ENCODE assay signal across 11 mouse cellular contexts in genomic region chr12:98571896-98572680, GRCm38 (mm10). TPM values are rescaled to one million over a fixed set of nuclear protein-coding genes. Genes with fewer than 3 reads are reported as not detected.
DNase-seq lines count a peak whose midpoint lies in the region; ATAC-seq and TF ChIP-seq lines count a peak whose summit lies in the region.
"Had no signal": no experiment of that assay in that cellular context is flagged by ENCODE, and none has a peak within 500 bp of the region (broad histone marks: within the 10 kb centered on the region; RNA-seq: fewer than 3 reads in every experiment).

No protein-coding gene starts in this region.

- H3K9ac ChIP-seq in CH12.LX (ENCODE audit: insufficient read depth, low read depth): no peak overlapping the region
- peak overlapping the region; percentile 73 for H3K9ac ChIP-seq in midbrain, embryonic 15.5 days
- H3K9ac ChIP-seq in intestine, postnatal 0 days (ENCODE audit: low read depth, low read length): no peak overlapping the region
- no peak overlapping the region for H3K9ac ChIP-seq in kidney, embryonic 14.5 days (ENCODE audit: low read depth, low read length)

- TF ChIP-seq POLR2A in CH12.LX (IDR thresholded peaks at IDR 0.05; ENCODE audit: low read depth, low read length): no peak

- 50% methylated on average over 8 of the region's 8 CpGs for WGBS in hindbrain, embryonic 10.5 days
- WGBS in midbrain, embryonic 15.5 days: 32% methylated on average over 8 of the region's 8 CpGs
- 42% methylated on average over 8 of the region's 8 CpGs for WGBS in intestine, postnatal 0 days
- 38% methylated on average over 8 of the region's 8 CpGs for WGBS in kidney, embryonic 14.5 days

- no peak for TF ChIP-seq CTCF in CH12.LX (conservative IDR thresholded peaks at IDR 0.05 in 1 of 2, IDR thresholded peaks at IDR 0.05 in 1 of 2; ENCODE audit: low read depth in 2 of 2, low read length in 2 of 2)
- no peak for TF ChIP-seq CTCF in intestine, postnatal 0 days (IDR thresholded peaks at IDR 0.05; ENCODE audit: low read depth)

- H3K36me3 ChIP-seq in CH12.LX (replicated peaks in 1 of 2; ENCODE audit: control insufficient read depth in 1 of 2, insufficient read depth in 1 of 2, low read length in 1 of 2): no peaks in the 10 kb centered on the region
- H3K36me3 ChIP-seq in hindbrain, embryonic 10.5 days: peaks cover 17% of the 10 kb centered on the region
- no peaks in the 10 kb centered on the region for H3K36me3 ChIP-seq in midbrain, embryonic 15.5 days (replicated peaks)
- H3K36me3 ChIP-seq in intestine, postnatal 0 days (ENCODE audit: control insufficient read depth, insufficient read depth): no peaks in the 10 kb centered on the region
- H3K36me3 ChIP-seq in kidney, embryonic 14.5 days (ENCODE audit: control insufficient read depth, insufficient read depth, low read length): no peaks in the 10 kb centered on the region

- peaks cover 17 to 50% of the 10 kb centered on the region in 2 experiments for H3K4me1 ChIP-seq in CH12.LX (ENCODE audit: control insufficient read depth in 1 of 2, insufficient read depth in 2 of 2)
- peaks cover 70% of the 10 kb centered on the region for H3K4me1 ChIP-seq in hindbrain, embryonic 10.5 days (replicated peaks)
- H3K4me1 ChIP-seq in midbrain, embryonic 15.5 days: peaks cover 77% of the 10 kb centered on the region
- no peaks in the 10 kb centered on the region for H3K4me1 ChIP-seq in intestine, postnatal 0 days (replicated peaks; ENCODE audit: control insufficient read depth, insufficient read depth, low read length)
- no peaks in the 10 kb centered on the region for H3K4me1 ChIP-seq in kidney, embryonic 14.5 days (ENCODE audit: control insufficient read depth, insufficient read depth, low read length)

- no peak overlapping the region for H3K27ac ChIP-seq in CH12.LX (ENCODE audit: insufficient read depth, low read depth)
- H3K27ac ChIP-seq in hindbrain, embryonic 10.5 days: peak overlapping the region; percentile 93; the same call in 1 of the 2 replicates
- peak overlapping the region; percentile 94 for H3K27ac ChIP-seq in midbrain, embryonic 15.5 days
- H3K27ac ChIP-seq in intestine, postnatal 0 days (ENCODE audit: low read depth, low read length): no peak overlapping the region
- H3K27ac ChIP-seq in kidney, embryonic 14.5 days (ENCODE audit: low read depth, low read length): no peak overlapping the region

- no peak for ATAC-seq in midbrain, embryonic 15.5 days (replicated peaks)
- no peak for ATAC-seq in intestine, postnatal 0 days
- ATAC-seq in kidney, embryonic 14.5 days (ENCODE audit: low FRiP score, low TSS enrichment): no peak
- ATAC-seq: Patski had no signal

- TF ChIP-seq EP300 in CH12.LX (IDR thresholded peaks at IDR 0.05; ENCODE audit: low read length): no peak

- H3K4me2 ChIP-seq in CH12.LX (ENCODE audit: insufficient read depth, low read depth, poor library complexity, severe bottlenecking): no peak overlapping the region
- peak overlapping the region; percentile 78 for H3K4me2 ChIP-seq in midbrain, embryonic 15.5 days
- H3K4me2 ChIP-seq in intestine, postnatal 0 days (replicated peaks; ENCODE audit: low read depth): no peak overlapping the region
- no peak overlapping the region for H3K4me2 ChIP-seq in kidney, embryonic 14.5 days (replicated peaks; ENCODE audit: low read depth, low read length)

- H3K9me3 ChIP-seq in CH12.LX (replicated peaks; ENCODE audit: low read length): no peaks in the 10 kb centered on the region
- no peaks in the 10 kb centered on the region for H3K9me3 ChIP-seq in hindbrain, embryonic 10.5 days
- no peaks in the 10 kb centered on the region for H3K9me3 ChIP-seq in midbrain, embryonic 15.5 days
- H3K9me3 ChIP-seq in intestine, postnatal 0 days (ENCODE audit: control insufficient read depth): no peaks in the 10 kb centered on the region
- H3K9me3 ChIP-seq in kidney, embryonic 14.5 days (ENCODE audit: control insufficient read depth, low read length): no peaks in the 10 kb centered on the region

- H3K4me3 ChIP-seq in CH12.LX (replicated peaks in 1 of 3; ENCODE audit: low read depth in 2 of 3, low read length in 2 of 3, poor library complexity in 1 of 3): no peak overlapping the region
- peak overlapping the region; percentile 74 for H3K4me3 ChIP-seq in hindbrain, embryonic 10.5 days
- H3K4me3 ChIP-seq in midbrain, embryonic 15.5 days: peak overlapping the region; percentile 55
- no peak overlapping the region for H3K4me3 ChIP-seq in intestine, postnatal 0 days (ENCODE audit: low read depth, low read length)
- no peak overlapping the region for H3K4me3 ChIP-seq in kidney, embryonic 14.5 days (ENCODE audit: low read length)
- H3K4me3 ChIP-seq: erythroblast, embryonic 14.5 days had no signal

- dilution Hi-C loops in CH12.LX (cut with MboI; ENCODE audit: extremely low pct_ligation_motif_present, extremely low pct_unique_long_range_greater_than_20kb, low sequenced_read_pairs): no loop called here

- no peak for TF ChIP-seq RAD21 in CH12.LX (IDR thresholded peaks at IDR 0.05; ENCODE audit: low read depth, low read length)

- DNase-seq in CH12.LX (ENCODE audit: extremely low read depth): peak; percentile 35
- peak; percentile 38 to 51 for DNase-seq in cerebellum, postnatal 10 days
- no peak for DNase-seq in hindbrain, embryonic 10.5 days (ENCODE audit: low spot score)
- DNase-seq in ovary, postnatal 10 days (ENCODE audit: low spot score): no peak
- DNase-seq: kidney, adult 9 months had no signal

- in situ Hi-C loops in CH12.LX (cut with MboI; ENCODE audit: low pct_ligation_motif_present, low pct_unique_long_range_greater_than_20kb, low sequenced_read_pairs): no loop called here

- H3K79me2 ChIP-seq in CH12.LX (replicated peaks; ENCODE audit: control insufficient read depth, extremely low read depth, insufficient read depth, poor library complexity, severe bottlenecking): no peaks in the 10 kb centered on the region

- peaks cover 17% of the 10 kb centered on the region for H3K27me3 ChIP-seq in CH12.LX (replicated peaks)
- peaks cover 46% of the 10 kb centered on the region for H3K27me3 ChIP-seq in hindbrain, embryonic 10.5 days (ENCODE audit: insufficient read depth, poor library complexity, severe bottlenecking)
- no peaks in the 10 kb centered on the region for H3K27me3 ChIP-seq in midbrain, embryonic 15.5 days (replicated peaks)
- H3K27me3 ChIP-seq in intestine, postnatal 0 days (replicated peaks; ENCODE audit: control insufficient read depth, insufficient read depth, low read length): peaks cover 39% of the 10 kb centered on the region
- H3K27me3 ChIP-seq in kidney, embryonic 14.5 days (ENCODE audit: control insufficient read depth, insufficient read depth, low read length): peaks cover 44% of the 10 kb centered on the region
- H3K27me3 ChIP-seq: Patski had no signal

TF ChIP-seq in CH12.LX, 34 proteins besides CTCF, POLR2A, EP300 and RAD21:
- TF ChIP-seq ELF1 (IDR thresholded peaks at IDR 0.05; ENCODE audit: low read depth, low read length): no peak
- TF ChIP-seq MAX (IDR thresholded peaks at IDR 0.05; ENCODE audit: low read length): peak; percentile 49; the same call in 1 of the 2 replicates
- no peak for TF ChIP-seq SMC3 (IDR thresholded peaks at IDR 0.05; ENCODE audit: low read depth, low read length)

RNA-seq across cellular contexts. Expression of gene Kcnk10, which starts 6.0 kb away (rescaled TPM):
- total RNA-seq in CH12.LX (2012; rRNA removed): 4.4 and 7.5 TPM in 2 replicates
- total RNA-seq in CH12.LX (2014; rRNA removed): 3.8 and 4.3 TPM in 2 replicates
- 2.3 and 2.4 TPM in 2 replicates for polyA plus RNA-seq in CH12.LX (2012; ENCODE audit: insufficient read length, low read depth)
- 21.5 and 36.1 TPM in 2 replicates for polyA plus RNA-seq in hindbrain, embryonic 10.5 days (2016; fragmentation: Nextera tagmentation; extraction: Ambion mirVana)
- polyA plus RNA-seq in midbrain, embryonic 15.5 days (2015; fragmentation: Nextera tagmentation; extraction: Ambion mirVana): 44.7 and 50.8 TPM in 2 replicates
- 0.74 and 1.3 TPM in 2 replicates for polyA plus RNA-seq in intestine, postnatal 0 days (2015; fragmentation: Nextera tagmentation; extraction: Ambion mirVana)
- polyA plus RNA-seq in kidney, embryonic 14.5 days (2014; fragmentation: Nextera tagmentation; extraction: Ambion mirVana): 1.5 and 1.8 TPM in 2 replicates
- polyA plus RNA-seq: erythroblast, embryonic 14.5 days; liver, embryonic 16.5 days had no signal

RNA-seq across cellular contexts. Expression of gene Spata7, which starts 55.9 kb away (rescaled TPM):
- total RNA-seq in CH12.LX (2012; rRNA removed): 6.2 and 7.8 TPM in 2 replicates
- 9.4 and 10.2 TPM in 2 replicates for total RNA-seq in CH12.LX (2014; rRNA removed)
- 7.0 and 8.2 TPM in 2 replicates for polyA plus RNA-seq in CH12.LX (2012; ENCODE audit: insufficient read length, low read depth)
- polyA plus RNA-seq in hindbrain, embryonic 10.5 days (2016; fragmentation: Nextera tagmentation; extraction: Ambion mirVana): 20.2 and 22.5 TPM in 2 replicates
- 32.0 and 34.4 TPM in 2 replicates for polyA plus RNA-seq in midbrain, embryonic 15.5 days (2015; fragmentation: Nextera tagmentation; extraction: Ambion mirVana)
- polyA plus RNA-seq in intestine, postnatal 0 days (2015; fragmentation: Nextera tagmentation; extraction: Ambion mirVana): 2.7 and 3.3 TPM in 2 replicates
- polyA plus RNA-seq in kidney, embryonic 14.5 days (2014; fragmentation: Nextera tagmentation; extraction: Ambion mirVana): 18.6 and 18.7 TPM in 2 replicates

Comparison
In these comparisons a context has a peak if more than half of its experiments do, and no peak if none do; other contexts are left out.
1. DNase-seq: peak in CH12.LX (single experiment) and cerebellum, postnatal 10 days (2 of 2); none in hindbrain, embryonic 10.5 days (single experiment) and ovary, postnatal 10 days (single experiment).
2. H3K27ac ChIP-seq: peak in hindbrain, embryonic 10.5 days (single experiment) and midbrain, embryonic 15.5 days (single experiment); none in CH12.LX (single experiment), intestine, postnatal 0 days (single experiment) and kidney, embryonic 14.5 days (single experiment).
3. H3K4me3 ChIP-seq: peak in hindbrain, embryonic 10.5 days (single experiment) and midbrain, embryonic 15.5 days (single experiment); none in CH12.LX (0 of 3), intestine, postnatal 0 days (single experiment) and kidney, embryonic 14.5 days (single experiment).